Mouse (Mus musculus): Measurements from ENCODE around the gene Sdcbp2.
A peak's percentile ranks its signal among the peaks of the same experiment; 100 is the strongest.

DNA sequence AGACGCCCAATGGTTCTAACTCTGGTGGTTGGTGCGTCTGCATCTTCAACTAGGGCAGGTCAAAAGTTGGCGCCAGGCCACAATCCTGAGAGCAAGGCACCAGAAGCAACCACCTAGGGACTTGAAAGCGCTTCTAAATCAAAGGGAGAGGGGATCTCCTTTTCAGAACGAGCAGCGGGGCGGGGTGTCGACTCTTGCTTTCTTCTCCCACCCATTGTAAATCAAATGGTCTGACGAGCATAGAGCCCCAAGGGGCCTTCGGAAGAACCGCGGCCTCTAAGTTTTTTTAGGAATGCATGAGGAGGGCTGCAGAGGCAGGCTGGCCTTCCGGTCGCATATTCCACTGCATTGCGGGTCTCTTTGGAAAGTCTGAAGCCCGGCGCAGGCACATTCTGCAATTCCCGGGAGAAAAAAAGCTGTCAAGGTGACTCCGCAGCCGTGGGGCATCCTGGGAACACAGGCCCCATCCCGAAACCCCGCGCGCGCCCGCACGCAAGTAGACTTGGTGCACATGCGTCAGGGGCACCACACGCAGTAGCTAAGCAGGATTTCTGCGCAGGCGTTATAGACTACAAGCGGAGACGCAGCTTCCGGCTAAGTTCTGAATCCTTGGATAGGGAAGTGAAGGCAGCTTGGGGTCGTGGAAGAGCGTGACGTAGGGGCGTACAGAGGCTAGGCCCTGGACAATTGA lies 3.4 kb downstream of the Sdcbp2 start:
- no peak for TF ChIP-seq CTCF (IDR thresholded peaks at IDR 0.05; ENCODE audit: low read depth)
- peak; percentile 15; the same call in 1 of the 2 replicates for TF ChIP-seq EP300 (IDR thresholded peaks at IDR 0.05; ENCODE audit: low read depth)

Data from liver, postnatal 0 days (tissue).